Mouse (Mus musculus): ENCODE data around the gene Ano2. TPM values are rescaled to one million over a fixed set of nuclear protein-coding genes. Genes with fewer than 3 reads are reported as not detected.

Gene Ano2
- polyA plus RNA-seq, 1 experiment from 2014 or later: 0.27 TPM

DNA sequence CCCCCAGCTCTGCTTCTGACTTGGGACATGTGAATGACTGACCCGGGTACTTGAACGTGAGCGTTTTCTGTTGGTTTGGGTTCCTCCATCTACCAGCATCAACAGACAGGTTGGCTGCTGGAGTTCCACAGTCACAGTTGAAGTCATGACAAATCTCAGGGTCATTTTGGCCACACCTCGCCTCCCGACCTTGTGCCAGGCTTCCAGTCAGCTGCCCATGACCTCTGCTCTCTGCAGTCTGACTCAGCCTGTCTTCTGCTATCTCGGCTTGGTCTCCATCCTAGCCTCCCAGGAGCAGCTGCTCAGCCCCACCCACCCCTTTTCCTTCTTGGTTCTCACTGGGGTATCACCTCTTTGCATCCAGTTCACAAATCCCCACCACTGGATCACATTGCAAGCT lies 39.3 kb downstream of the Ano2 start:
- 71% methylated on average over 6 of the region's 6 CpGs for WGBS
- no peak overlapping the region for H3K4me2 ChIP-seq (replicated peaks; ENCODE audit: low read depth, low read length)
- no peak overlapping the region for H3K9ac ChIP-seq (ENCODE audit: low read depth, low read length)
- H3K36me3 ChIP-seq (ENCODE audit: control insufficient read depth, insufficient read depth, low read length): no peaks in the 10 kb centered on the region
- no peaks in the 10 kb centered on the region for H3K27me3 ChIP-seq (ENCODE audit: control insufficient read depth, insufficient read depth, low read length)
- no peak overlapping the region for H3K4me3 ChIP-seq (ENCODE audit: low read length)
- no peak for ATAC-seq (ENCODE audit: low FRiP score, low TSS enrichment)
- H3K27ac ChIP-seq (ENCODE audit: low read depth, low read length): no peak overlapping the region
- H3K9me3 ChIP-seq (ENCODE audit: control insufficient read depth, low read length): no peaks in the 10 kb centered on the region
- no peaks in the 10 kb centered on the region for H3K4me1 ChIP-seq (ENCODE audit: control insufficient read depth, insufficient read depth, low read length)

DNA sequence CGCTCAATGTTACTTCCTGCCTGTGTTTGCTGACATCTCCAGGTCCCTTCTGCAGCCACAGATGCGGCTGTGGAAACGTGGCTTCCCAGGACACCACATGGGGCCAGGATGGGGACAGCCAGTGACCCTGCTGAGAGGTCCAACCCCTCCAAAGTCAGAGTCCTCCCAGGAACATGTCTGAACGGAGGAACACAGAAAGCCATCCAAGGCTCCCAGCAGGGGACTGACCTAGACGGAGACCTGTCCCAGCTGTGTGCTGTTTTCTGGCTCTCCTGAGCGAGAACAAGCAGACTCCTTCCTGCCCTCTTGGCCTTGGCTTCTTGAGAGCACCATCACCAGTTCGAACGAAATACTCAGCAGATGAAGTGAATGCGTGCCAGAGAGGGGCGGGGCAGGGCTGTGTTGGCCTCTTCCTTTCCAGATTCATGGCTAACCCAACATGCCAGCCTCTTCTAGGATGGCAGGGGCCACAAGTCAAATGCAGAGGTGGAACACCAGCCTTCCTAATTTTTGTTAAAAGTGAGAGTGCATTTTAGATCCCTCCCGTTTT lies 39.8 kb downstream of the Ano2 start:
- Histone ChIP-seq H3K27me3 (ENCODE audit: control insufficient read depth, insufficient read depth, low read length) (no peaks in the 10 kb centered on the region), H3K36me3 (ENCODE audit: control insufficient read depth, insufficient read depth, low read length) (no peaks in the 10 kb centered on the region), H3K9me3 (ENCODE audit: control insufficient read depth, low read length) (no peaks in the 10 kb centered on the region), H3K4me2 (replicated peaks; ENCODE audit: low read depth, low read length) (no peak overlapping the region), H3K4me1 (ENCODE audit: control insufficient read depth, insufficient read depth, low read length) (no peaks in the 10 kb centered on the region), H3K9ac (ENCODE audit: low read depth, low read length) (no peak overlapping the region), H3K4me3 (ENCODE audit: low read length) (no peak overlapping the region), H3K27ac (ENCODE audit: low read depth, low read length) (no peak overlapping the region)
- WGBS: 68% methylated on average over 11 of the region's 11 CpGs
- ATAC-seq (ENCODE audit: low FRiP score, low TSS enrichment): no peak

DNA sequence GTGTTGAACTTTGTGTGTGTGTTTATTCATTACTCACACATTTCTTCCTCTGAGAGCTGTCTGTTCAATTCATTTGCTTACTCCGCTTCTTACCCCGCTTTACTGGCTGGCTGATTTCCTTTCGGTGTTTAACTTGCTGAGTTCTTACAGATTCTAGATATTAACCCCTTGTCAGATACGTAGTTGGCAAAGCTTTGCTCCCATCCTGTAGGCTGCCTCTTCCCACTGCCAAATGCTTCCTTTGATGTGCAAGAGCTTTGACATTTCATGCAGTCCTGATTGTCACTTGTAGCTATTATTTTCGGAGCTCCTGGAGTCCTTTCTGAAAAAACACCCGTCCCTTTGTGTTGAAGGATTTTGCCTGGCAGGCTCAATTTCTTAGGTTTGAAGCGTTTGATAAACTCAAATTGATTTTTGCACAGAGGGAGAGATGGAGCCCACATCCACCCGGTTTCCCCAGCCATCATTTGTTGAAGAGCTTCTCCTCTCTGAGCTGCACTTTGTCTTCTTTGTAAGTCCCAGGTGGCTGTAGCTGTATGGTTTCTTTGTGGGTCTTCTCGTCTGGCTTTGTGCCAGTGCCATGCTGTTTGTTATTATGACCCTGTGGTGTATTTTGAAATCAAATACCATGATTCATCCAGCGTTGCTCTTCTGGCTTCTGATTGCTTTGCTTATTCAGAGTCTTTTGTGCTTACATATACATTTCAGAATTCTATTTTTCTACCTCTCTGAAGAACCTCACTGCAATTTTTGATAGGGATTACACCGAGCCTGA lies 47.5 kb downstream of the Ano2 start:
- ATAC-seq (ENCODE audit: low FRiP score, low TSS enrichment): no peak
- no peaks in the 10 kb centered on the region for H3K9me3 ChIP-seq (ENCODE audit: control insufficient read depth, low read length)

DNA sequence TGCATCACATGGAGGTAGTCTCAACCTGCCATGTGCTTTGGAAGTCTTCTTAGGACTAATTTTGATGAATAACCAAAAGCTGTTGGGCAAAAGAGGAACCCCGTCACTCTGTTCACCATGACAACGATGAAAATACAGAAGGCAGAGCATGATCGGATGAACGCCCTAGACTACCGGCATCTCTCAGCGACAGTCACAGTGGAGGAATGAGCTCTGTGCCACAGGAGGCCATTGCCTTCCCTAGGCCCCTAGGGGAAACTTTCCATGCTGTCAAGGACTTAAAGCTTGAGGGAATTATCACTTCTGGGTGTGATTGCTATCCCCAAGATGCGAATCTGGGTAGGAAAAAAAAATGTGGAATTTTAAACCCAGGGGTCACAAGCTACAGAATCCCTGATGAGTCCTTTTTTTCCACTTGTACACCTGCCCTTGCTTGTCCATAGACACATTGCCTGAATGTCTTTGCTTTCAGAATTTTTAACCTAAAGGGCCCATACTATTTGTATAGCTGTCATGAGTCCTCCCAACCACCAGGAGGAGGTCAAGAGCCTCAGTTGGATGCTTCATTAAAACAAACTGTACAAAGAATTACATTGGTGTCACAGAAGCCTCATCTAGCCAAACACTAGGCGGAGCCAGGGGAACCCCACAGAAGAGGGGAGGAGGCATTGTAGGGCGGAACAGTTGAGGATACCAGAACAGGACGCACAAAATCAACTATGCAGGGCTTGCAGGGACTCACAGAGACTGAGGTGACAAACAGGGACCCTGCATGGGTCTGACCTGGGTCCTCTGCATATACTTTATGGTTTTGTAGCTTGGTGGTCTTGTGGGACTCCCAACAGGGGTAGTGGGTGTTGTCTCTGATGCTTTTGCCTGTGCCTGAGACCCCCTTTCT lies 53.2 kb downstream of the Ano2 start:
- H3K36me3 ChIP-seq (ENCODE audit: control insufficient read depth, insufficient read depth, low read length): no peaks in the 10 kb centered on the region
- H3K9ac ChIP-seq (ENCODE audit: low read depth, low read length): no peak overlapping the region
- H3K4me1 ChIP-seq (ENCODE audit: control insufficient read depth, insufficient read depth, low read length): no peaks in the 10 kb centered on the region
- ATAC-seq (ENCODE audit: low FRiP score, low TSS enrichment): no peak
- H3K27me3 ChIP-seq (ENCODE audit: control insufficient read depth, insufficient read depth, low read length): no peaks in the 10 kb centered on the region
- 93% methylated on average over 10 of the region's 10 CpGs for WGBS
- H3K27ac ChIP-seq (ENCODE audit: low read depth, low read length): no peak overlapping the region
- H3K9me3 ChIP-seq (ENCODE audit: control insufficient read depth, low read length): no peaks in the 10 kb centered on the region
- H3K4me3 ChIP-seq (ENCODE audit: low read length): no peak overlapping the region
- no peak overlapping the region for H3K4me2 ChIP-seq (replicated peaks; ENCODE audit: low read depth, low read length)

More for the DNA sequence above, 47.5 kb downstream of the Ano2 start:
- Histone ChIP-seq H3K27ac (ENCODE audit: low read depth, low read length) (no peak overlapping the region), H3K27me3 (ENCODE audit: control insufficient read depth, insufficient read depth, low read length) (no peaks in the 10 kb centered on the region), H3K9ac (ENCODE audit: low read depth, low read length) (no peak overlapping the region), H3K36me3 (ENCODE audit: control insufficient read depth, insufficient read depth, low read length) (no peaks in the 10 kb centered on the region), H3K4me2 (replicated peaks; ENCODE audit: low read depth, low read length) (no peak overlapping the region), H3K4me3 (ENCODE audit: low read length) (no peak overlapping the region), H3K4me1 (ENCODE audit: control insufficient read depth, insufficient read depth, low read length) (no peaks in the 10 kb centered on the region)
- 59% methylated on average over 11 of the region's 11 CpGs for WGBS

DNA sequence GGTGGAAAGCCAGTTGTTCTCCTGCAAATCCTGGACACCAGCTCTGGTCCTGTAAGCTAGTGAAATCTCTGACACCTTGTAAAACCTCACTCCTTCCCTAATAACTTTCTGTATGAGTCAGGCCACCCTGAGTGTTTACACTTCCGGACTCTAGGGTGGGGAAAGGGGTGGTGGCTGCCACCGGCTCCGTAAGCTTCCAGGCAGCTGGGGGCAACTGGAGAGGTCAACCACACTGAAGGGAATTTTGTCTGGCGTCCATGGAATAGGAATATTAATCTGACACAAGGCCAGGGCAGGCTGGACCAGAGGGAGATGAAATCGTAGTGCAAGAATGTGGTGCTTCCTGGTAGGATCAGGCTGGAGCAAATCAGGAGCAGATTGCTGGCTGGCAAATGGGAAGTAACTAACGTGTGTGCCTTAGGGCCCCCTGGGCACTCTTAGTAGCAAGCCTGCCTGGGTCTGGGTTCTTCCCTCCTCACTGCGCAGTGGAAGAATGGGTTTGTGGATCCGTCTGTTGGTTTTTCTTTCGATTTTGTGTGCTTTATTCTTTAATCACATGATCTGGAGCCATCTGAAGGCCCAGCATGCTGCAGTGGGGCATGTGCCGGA lies 57.2 kb downstream of the Ano2 start:
- Histone ChIP-seq H3K27me3 (ENCODE audit: control insufficient read depth, insufficient read depth, low read length) (no peaks in the 10 kb centered on the region), H3K27ac (ENCODE audit: low read depth, low read length) (no peak overlapping the region), H3K9ac (ENCODE audit: low read depth, low read length) (no peak overlapping the region), H3K36me3 (ENCODE audit: control insufficient read depth, insufficient read depth, low read length) (no peaks in the 10 kb centered on the region), H3K9me3 (ENCODE audit: control insufficient read depth, low read length) (no peaks in the 10 kb centered on the region), H3K4me3 (ENCODE audit: low read length) (no peak overlapping the region), H3K4me2 (replicated peaks; ENCODE audit: low read depth, low read length) (no peak overlapping the region), H3K4me1 (ENCODE audit: control insufficient read depth, insufficient read depth, low read length) (0 out of 2 replicates have a peak, but pooled peaks cover 3% of the 10 kb centered on the region)
- no peak for ATAC-seq (ENCODE audit: low FRiP score, low TSS enrichment)
- WGBS: 57% methylated on average over 10 of the region's 10 CpGs

DNA sequence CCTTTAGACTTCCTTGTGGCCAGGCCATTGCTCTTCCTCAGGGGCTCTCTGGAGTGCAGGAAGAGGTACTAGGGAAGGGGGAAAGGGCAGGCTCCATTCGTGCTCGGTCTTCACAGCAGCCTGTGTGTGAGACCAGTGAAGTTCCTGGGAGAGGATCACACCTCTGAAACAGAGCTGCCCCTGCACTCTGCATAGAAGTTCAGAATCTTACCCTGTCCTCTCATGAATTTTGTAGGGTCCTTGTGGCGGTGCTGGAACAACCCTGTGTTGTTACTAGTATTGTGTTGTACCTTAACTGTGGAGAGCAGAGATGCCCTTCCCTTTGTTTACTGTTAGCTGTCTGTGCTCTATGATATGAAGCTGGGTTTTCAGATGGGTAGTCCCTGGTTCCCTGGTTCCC lies 58.4 kb downstream of the Ano2 start:
- H3K4me1 ChIP-seq (ENCODE audit: control insufficient read depth, insufficient read depth, low read length): 0 out of 2 replicates have a peak, but pooled peaks cover 3% of the 10 kb centered on the region
- no peak overlapping the region for H3K4me3 ChIP-seq (ENCODE audit: low read length)
- 50% methylated on average over 3 of the region's 3 CpGs for WGBS
- no peaks in the 10 kb centered on the region for H3K27me3 ChIP-seq (ENCODE audit: control insufficient read depth, insufficient read depth, low read length)
- no peak overlapping the region for H3K4me2 ChIP-seq (replicated peaks; ENCODE audit: low read depth, low read length)
- ATAC-seq (ENCODE audit: low FRiP score, low TSS enrichment): no peak
- no peaks in the 10 kb centered on the region for H3K36me3 ChIP-seq (ENCODE audit: control insufficient read depth, insufficient read depth, low read length)
- no peaks in the 10 kb centered on the region for H3K9me3 ChIP-seq (ENCODE audit: control insufficient read depth, low read length)
- no peak overlapping the region for H3K27ac ChIP-seq (ENCODE audit: low read depth, low read length)
- H3K9ac ChIP-seq (ENCODE audit: low read depth, low read length): no peak overlapping the region

DNA sequence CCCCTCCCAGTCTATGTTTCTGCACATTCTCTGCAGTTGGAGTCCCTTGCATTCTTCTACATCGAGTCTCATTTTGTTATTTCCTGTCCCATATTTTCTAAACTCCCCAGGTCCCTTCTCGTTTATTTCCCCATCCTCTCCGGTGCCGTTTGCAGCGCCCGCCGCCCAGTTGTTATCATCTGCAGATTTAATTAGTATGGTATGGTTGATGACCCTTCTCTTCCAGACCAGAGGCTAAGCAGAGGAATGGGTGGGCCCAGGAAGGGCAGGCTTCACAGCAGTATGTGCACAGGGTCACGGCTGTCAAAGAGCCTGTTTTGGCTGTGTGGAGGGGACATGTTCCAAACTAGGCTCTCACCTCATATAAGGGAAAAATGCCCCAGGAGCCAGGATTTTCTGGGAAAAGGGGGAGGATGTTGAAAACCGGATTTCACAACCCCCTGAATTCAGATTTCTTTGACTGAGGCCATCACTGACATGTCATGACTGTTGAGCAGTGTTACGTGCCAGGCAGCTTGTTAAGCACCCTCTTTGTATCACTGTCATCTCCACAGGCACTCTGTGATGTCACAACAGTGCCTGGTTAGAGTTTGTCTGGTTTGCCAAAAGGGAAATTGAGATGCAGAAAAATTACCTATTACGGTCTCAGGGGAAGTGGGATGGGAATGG lies 72.8 kb downstream of the Ano2 start:
- no peak for ATAC-seq (ENCODE audit: low FRiP score, low TSS enrichment)
- Histone ChIP-seq H3K36me3 (ENCODE audit: control insufficient read depth, insufficient read depth, low read length) (no peaks in the 10 kb centered on the region), H3K27me3 (ENCODE audit: control insufficient read depth, insufficient read depth, low read length) (no peaks in the 10 kb centered on the region), H3K27ac (ENCODE audit: low read depth, low read length) (no peak overlapping the region), H3K4me1 (ENCODE audit: control insufficient read depth, insufficient read depth, low read length) (no peaks in the 10 kb centered on the region), H3K9ac (ENCODE audit: low read depth, low read length) (no peak overlapping the region), H3K9me3 (ENCODE audit: control insufficient read depth, low read length) (no peaks in the 10 kb centered on the region), H3K4me3 (ENCODE audit: low read length) (no peak overlapping the region), H3K4me2 (replicated peaks; ENCODE audit: low read depth, low read length) (no peak overlapping the region)
- 75% methylated on average over 11 of the region's 11 CpGs for WGBS

DNA sequence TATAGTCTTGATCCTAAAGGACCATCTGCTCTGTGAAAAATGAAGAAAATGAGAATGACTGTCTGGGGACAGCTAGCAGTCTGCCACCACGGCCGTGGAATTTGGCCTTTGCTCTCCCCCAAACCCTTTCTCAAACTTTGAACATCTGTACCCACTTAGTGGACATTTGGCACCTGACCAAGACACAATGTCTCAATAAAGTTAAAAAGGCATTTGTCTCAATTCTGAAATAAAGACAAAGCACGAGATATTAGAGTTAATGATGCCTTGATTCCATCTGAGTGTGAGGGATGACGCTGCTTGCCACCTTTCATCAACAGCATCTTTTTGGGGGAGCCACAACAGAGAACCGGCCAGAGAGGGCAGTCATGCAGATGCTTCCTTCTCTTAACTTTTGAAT lies 83.0 kb downstream of the Ano2 start:
- H3K27me3 ChIP-seq (ENCODE audit: control insufficient read depth, insufficient read depth, low read length): no peaks in the 10 kb centered on the region

More for the DNA sequence above, 83.0 kb downstream of the Ano2 start:
- H3K4me2 ChIP-seq (replicated peaks; ENCODE audit: low read depth, low read length): no peak overlapping the region
- no peaks in the 10 kb centered on the region for H3K36me3 ChIP-seq (ENCODE audit: control insufficient read depth, insufficient read depth, low read length)
- no peaks in the 10 kb centered on the region for H3K4me1 ChIP-seq (ENCODE audit: control insufficient read depth, insufficient read depth, low read length)
- no peak overlapping the region for H3K9ac ChIP-seq (ENCODE audit: low read depth, low read length)
- no peak overlapping the region for H3K27ac ChIP-seq (ENCODE audit: low read depth, low read length)
- no peak for ATAC-seq (ENCODE audit: low FRiP score, low TSS enrichment)
- WGBS: 32% methylated on average over 5 of the region's 5 CpGs
- no peaks in the 10 kb centered on the region for H3K9me3 ChIP-seq (ENCODE audit: control insufficient read depth, low read length)
- no peak overlapping the region for H3K4me3 ChIP-seq (ENCODE audit: low read length)
